Mouse (Mus musculus) retina, embryonic 14.5 days (tissue): ENCODE results near the gene Tns2.
"Not testable (repeated sequence)": the region's sequence is repeated elsewhere in the genome, so short reads cannot be mapped to it uniquely, and the experiment has no call there.

ENCODE experiments used
- DNase-seq: peaks from one replicate; pipeline ENCODE4 v3.0.0-alpha.2; 2015; ENCODE audit warnings: low spot score

The Tns2 gene

GRCm38 (mm10) chr15:102142914-102143912, 43.0 kb downstream of the Tns2 start:
- DNase-seq: no peak

DNA sequence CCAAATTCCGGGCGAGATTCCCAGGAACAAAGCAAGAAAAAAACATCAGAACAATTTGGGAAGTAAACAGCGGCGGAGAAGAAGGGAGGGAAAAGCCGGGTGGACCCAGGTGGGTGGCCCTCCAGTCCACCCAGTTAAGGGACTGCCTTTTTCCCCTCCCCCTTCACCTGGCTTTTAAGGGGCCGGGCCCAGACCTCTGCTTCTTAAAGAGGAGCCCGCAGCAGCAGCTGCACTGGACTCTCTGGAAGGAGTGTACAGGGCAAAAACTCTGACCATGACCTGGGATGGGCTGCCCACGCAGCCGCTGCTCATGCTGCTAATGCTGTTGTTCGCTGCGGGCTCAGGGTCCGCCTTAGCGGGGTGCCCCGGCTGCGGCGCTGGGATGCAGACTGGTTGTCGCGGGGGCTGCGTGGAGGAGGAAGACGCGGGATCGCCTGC, 44.1 kb downstream of the Tns2 start, which contains the start of gene Igfbp6:
TSS of gene Igfbp6 (plus strand) at position 89 of the 438 bp plus-strand sequence.
- DNase-seq: peak; percentile 34

DNA sequence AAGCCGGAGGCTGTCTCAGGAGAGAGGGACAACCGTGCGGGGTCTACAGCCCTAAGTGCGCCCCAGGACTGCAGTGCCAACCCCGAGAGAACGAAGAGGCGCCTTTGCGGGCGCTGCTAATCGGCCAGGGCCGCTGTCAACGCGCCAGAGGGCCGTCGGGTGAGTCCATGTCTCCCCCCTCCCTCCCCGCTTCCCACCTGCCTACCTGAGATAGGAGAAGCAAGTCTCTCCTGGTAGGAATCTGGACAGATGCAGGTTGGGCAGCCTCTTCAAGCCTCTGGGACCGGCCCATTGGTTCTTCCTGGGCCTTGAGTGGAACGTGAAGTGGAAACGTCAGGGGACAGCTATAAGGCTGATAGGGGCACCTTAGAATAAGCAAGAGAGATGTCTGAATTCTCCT, 44.5 kb downstream of the Tns2 start:
- DNase-seq: no peak

GRCm38 (mm10) chr15:102145330-102145729, 45.1 kb downstream of the Tns2 start:
- no peak for DNase-seq

GRCm38 (mm10) chr15:102146089-102146488, 45.9 kb downstream of the Tns2 start:
- no peak for DNase-seq

- peak; percentile 67 for DNase-seq
Measured at GRCm38 (mm10) chr15:102146882-102147281, 46.7 kb downstream of the Tns2 start.

DNA sequence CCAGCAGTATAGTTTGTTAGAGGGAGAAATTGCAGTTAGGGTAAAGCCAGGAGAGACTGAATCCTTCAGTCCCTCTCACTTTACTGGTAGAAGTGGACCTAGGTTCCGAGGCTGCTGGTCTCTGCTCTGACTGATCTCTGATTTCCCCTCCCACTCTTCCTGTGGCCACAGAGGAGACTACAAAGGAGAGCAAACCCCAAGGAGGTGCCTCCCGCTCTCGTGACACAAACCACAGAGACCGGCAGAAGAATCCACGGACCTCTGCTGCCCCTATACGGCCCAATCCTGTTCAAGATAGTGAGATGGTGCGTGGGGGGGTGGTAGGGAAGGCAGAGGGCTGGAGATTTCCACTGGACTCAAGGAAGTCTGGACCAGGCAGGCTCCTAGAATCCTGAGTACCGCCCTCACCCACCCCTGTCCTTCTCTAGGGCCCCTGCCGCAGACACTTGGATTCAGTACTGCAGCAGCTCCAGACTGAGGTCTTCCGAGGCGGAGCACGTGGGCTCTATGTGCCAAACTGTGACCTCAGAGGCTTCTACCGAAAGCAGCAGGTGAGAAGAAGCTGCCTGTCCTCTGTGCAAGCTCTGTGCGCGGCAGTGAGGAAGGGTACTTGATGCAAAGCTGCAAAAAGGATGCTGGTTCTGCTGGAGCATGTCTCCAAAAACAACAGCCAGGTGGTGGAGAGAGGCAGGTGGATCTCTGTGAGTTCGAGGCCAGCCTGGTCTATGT, 47.6 kb downstream of the Tns2 start:
- DNase-seq: no peak

DNA sequence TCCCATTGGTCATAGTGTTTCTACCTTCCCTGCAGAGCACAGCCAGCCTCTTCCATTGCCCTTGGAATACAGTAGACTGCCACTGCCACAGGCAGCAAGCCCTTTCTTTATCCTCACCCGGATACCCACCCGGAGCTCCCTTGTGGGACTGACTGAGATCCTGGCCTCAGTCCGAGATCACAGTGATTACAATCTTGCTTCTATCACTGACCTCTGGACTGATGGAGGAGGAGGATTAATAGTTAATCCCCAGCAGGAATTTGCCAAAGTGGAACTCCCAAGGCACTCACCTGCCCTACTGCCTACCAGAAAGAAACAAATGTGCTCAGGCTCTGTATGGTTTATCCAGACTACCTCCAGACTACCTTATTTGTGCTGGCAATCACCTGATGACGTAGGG, 49.3 kb downstream of the Tns2 start:
- no peak for DNase-seq

DNA sequence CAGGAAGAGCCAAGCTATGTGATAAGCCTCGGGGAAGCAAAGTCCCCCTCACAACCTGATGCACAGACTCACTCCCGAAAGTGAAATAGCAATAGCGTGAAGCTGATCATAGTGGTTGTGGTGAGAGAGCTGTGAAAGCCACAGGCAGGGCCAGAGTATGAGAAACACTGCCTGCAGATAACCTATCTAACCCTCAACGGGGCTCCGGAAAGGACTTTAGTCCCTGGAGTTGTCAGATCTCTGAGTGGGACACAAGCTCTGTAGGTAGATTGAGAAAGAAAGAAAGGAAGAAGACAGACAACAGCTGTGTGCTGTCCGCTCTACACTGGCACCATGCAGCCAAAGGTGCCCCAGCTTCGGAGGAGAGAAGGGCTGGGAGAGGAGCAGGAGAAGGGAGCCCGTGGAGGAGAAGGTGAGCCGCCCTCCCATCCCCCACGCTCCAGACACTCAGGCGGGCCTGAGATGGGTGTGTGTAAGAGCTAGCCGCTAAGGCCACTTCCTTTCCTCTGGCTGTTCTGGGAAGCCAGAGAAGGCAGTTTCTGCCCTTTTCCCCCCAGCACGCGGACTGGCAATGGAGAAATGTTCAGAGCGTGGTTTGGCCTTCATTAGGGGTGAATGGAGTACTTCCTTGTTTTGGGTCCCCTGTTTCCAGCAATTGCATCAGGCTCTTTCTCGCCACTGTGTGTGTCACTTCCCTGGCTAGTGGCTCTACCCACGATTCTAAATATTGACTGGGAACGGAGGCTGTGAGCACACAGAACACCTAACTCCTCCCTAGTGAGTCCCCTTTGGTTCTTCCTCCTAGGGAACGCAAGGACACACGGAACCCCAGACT, 50.3 kb downstream of the Tns2 start, which contains the start of gene Soat2:
TSS of gene Soat2 (plus strand) at position 226 of the 835 bp plus-strand sequence.
- no peak for DNase-seq

DNA sequence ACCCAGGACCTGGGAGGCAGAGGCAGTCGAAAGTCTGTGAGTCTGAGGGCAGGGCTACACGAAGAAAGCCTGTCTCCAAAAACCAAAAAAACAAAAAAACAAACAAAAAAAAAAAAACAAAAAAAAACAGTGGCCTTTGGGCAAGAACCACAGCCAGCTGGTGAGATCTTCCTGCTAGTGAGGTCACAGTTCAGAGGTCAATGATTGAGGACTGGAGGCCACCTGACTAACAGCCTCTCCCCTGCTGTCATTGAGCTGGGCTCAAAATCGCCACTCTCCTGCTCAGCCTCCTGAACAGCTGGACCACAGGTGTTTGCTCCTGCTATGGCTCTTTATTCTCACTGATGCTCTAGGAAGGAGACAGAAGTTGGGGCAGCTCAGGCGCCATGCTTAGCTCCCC, 52.4 kb downstream of the Tns2 start:
- no peak for DNase-seq

GRCm38 (mm10) chr15:102155006-102155405, 54.8 kb downstream of the Tns2 start:
- not testable (repeated sequence) for DNase-seq

DNA sequence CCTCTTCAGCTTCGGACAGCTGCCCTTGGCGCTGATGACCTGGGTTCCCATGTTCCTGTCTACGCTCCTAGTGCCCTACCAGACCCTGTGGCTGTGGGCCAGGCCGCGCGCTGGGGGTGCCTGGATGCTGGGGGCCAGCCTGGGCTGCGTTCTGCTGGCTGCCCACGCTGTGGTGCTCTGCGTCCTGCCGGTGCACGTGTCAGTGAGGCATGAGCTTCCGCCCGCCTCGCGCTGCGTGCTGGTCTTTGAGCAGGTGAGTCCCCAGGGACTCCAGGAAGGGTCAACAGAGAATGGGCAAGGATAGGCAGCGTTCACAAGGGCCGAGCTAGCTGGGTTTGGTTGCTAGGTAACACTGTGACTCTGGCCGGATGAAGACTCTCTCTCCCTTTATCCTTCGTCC, 56.6 kb downstream of the Tns2 start:
- DNase-seq: peak; percentile 37

GRCm38 (mm10) chr15:102160415-102161060, 60.3 kb downstream of the Tns2 start:
- no peak for DNase-seq

DNA sequence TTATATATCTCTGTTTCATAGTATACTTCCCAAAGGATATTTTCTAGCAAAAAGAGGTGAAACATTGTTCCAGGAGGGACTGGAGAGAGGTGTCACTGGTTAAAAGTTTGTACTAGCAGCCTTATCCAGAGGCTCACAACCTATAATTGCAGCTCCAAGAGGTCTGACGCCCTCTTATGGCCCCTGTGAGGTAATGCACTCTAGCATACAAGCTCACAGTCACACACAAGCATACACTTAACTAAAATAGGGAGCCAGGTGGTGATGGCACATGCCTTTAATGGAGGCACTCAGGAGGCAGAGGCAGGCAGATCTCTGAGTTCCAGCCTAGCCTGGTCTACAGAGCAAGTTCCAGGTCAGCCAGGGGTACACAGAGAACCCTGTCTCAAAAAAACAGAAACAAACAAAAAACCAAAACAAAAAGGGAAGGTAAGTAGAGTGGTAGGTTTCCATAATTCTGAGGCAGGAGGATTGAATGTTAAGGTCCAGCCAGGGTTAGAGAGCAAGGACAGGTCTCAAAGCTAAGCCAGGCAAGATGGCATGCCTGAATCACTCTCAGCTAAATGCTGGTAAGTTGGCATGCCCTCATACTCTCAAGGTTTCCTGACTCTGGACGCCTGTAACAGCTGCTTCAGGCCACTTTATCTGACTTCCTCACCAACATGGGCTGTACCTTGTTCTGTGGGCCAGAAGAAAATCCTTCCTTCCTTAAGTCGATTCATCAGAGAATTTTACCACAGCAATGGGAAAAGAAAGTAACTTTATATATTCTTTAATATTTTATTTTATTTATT, 63.9 kb downstream of the Tns2 start:
- no peak for DNase-seq

DNA sequence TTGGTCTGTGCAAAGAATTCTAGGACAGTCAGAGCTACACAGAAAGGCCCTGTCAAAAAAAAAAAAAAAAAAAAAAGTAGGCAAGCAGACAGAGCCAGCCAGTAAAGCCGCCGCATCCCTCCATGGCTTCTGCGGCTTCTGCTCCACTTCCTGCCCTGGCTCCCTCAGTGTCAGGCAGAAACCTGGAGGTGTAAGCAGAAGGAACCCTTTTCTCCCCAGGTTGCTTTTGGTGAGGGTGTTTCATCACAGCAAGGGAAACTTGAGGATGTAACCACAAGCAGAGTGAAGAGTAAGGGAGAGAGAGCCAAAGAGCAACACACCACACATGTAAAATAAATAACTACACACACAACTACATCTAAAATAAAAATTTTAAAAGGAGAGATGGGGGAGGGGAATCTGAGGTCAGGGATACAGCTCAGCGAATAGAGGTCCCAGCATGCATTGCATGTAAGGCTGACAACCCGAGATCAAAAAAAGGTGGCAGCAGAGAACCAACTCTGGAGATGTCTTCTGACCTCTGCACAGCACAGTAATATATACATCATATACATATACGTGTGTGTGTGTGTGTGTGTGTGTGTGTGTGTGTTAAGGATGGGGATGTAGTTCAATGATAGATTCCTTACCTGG, 65.4 kb downstream of the Tns2 start:
- DNase-seq: no peak
